Mouse (Mus musculus): Measurements from ENCODE around the gene Secisbp2l. TPM values are rescaled to one million over a fixed set of nuclear protein-coding genes. Genes with fewer than 3 reads are reported as not detected.
A peak's percentile ranks its signal among the peaks of the same experiment; 100 is the strongest.

Gene Secisbp2l
- polyA plus RNA-seq, 3 experiments from 2014 or later: 23.0 to 26.0 (median 24.1) TPM

GRCm38 (mm10) chr2:125783868-125784267 is 1.2 kb upstream of the Secisbp2l start:
- no peak for ATAC-seq

GRCm38 (mm10) chr2:125781978-125782718 is 522 bp downstream of the Secisbp2l start:
- ATAC-seq: peak; percentile 6

GRCm38 (mm10) chr2:125781006-125781405 is 1.7 kb downstream of the Secisbp2l start:
- no peak for ATAC-seq

- ATAC-seq: no peak
These were observed 4.3 kb downstream of the Secisbp2l start for GRCm38 (mm10) chr2:125778380-125778779.

DNA sequence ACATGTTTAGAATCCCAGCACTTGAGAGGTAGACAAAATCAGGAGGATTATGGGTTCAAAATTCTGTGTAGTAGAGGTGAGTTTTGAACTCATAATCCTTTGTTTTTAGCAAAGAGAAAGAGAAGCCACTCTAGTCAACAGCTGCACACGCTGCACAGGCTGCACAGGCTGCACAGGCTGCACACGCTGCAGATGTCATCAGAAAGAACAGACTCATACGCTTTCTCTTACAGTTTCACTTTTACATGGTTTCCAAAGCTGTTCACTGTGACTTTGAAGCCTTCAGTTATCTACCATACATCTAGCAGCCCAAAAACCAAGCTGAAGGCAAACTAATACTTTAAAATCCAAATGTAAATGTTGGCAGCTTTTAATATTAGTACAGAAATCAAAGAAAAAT is 5.7 kb downstream of the Secisbp2l start:
- ATAC-seq: peak; percentile 93

DNA sequence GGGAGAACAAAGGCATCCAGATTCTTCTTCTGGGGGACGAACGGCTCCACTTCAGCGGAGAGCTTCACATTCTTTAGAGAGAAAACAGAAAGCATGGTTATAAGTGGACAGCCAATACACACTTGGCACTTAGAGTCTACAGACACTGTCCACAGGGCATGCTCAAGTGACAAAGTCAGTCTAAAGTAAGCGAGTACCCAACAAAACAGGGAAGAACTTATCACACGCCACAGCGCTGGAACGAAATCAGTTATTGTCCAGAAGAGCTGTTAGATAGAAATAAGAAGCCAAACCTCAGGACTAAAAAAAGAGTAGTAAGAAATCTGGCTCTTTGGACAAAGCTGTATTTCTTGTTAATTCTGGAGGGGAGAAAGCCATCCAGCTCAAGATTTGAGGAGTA is 7.0 kb downstream of the Secisbp2l start:
- no peak for ATAC-seq

- no peak for ATAC-seq
These were observed 7.8 kb downstream of the Secisbp2l start for GRCm38 (mm10) chr2:125774846-125775245.

DNA sequence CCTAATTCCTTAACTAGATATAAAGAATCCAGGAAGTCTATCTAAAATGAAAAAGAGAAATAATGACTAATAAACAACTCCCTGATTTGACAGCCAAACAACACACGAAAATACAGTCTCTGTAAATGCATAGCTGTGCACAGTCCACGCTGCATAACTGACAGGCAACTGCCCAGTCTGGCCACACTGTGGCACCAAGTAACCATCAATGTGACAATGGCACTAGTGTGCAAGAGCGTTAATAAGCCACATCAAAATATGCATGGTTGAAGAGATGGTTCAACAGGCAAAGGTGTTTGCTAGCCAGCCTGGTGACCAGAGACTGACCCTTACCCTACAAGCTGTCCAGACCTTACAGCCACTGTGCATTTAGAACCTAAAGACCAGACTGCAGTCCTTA is 17.6 kb downstream of the Secisbp2l start:
- ATAC-seq: no peak

GRCm38 (mm10) chr2:125764531-125764930 is 18.1 kb downstream of the Secisbp2l start:
- ATAC-seq: no peak

- no peak for ATAC-seq
These were observed 33.3 kb downstream of the Secisbp2l start for GRCm38 (mm10) chr2:125749330-125749729.

DNA sequence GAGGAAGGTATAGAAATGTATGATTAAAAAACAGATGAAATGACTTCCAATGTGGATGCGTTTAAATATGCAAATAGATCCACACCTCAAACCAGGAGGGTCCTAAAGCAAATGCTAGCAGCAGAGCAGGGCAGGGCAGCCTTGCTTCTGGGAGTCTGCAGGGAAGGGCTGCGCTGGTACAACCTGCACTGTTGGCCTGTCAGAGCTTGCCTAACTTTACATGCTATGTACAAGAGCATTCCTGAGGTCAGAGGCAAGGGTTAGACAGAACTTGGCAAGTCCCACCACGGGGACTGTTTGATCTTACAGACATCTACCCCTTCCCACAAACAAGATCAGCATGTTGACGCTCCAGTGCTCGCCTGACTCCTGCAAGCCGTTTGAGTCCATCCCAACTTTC is 43.3 kb downstream of the Secisbp2l start:
- no peak for ATAC-seq

GRCm38 (mm10) chr2:125738718-125739117 is 44.0 kb downstream of the Secisbp2l start:
- no peak for ATAC-seq

DNA sequence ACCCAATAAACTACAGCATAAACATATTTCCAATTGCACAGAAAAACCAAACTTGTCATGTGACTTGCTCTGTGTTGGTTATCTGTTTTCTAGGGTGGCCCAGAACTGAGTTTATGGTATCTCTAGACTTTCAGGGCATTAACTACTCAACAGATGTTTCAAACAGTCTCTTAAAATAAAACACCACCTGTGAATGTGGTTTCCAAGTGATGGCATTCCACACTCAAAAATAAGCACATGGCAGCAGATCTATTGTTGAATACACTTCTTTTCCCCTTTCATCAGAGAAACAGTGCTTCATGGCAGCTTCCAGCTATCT is 46.7 kb downstream of the Secisbp2l start:
- ATAC-seq: no peak

DNA sequence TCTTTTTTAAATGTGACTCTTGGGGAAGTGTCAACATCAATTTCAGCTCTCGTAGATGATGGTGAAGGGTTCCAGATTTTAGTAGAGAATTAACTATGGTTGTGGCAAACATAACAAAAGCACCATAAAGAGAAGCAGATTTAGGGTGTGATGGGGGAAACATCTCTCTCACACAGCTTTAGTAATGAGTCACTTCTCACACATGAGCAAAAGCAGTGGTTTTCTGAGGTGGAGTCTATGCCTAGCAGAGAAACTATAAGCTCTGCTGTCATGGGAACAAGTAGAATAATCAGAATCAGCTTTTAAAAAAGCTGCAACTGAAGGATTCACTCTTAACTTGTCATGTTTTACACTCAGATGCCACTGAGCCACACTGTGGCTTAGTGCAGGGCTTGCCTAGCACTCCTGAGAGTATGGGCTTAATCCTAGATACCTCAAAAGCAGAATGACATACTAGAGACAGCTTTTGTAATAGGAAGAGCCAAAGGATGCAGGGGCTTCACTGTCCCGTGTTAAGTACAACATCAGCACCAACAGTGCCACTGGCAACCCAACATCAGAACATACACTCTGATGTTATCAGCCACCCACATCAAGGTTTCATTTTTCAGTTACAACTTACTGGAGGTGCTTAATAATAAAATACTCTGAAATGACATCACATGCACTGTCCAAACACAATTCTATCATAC is 47.2 kb downstream of the Secisbp2l start:
- ATAC-seq: peak; percentile 66

GRCm38 (mm10) chr2:125734741-125735140 is 47.9 kb downstream of the Secisbp2l start:
- no peak for ATAC-seq

GRCm38 (mm10) chr2:125731763-125732560 is 50.7 kb downstream of the Secisbp2l start:
- ATAC-seq: peak; percentile 71

- peak; percentile 72 for ATAC-seq
These were observed 58.0 kb downstream of the Secisbp2l start for GRCm38 (mm10) chr2:125724546-125725114.

GRCm38 (mm10) chr2:125724086-125724430 is 58.6 kb downstream of the Secisbp2l start, which contains the start of gene Shc4:
Gene Shc4, minus strand, starts transcription at chr2:125724148.
- peak; percentile 18 for ATAC-seq

GRCm38 (mm10) chr2:125723408-125724085 is 59.1 kb downstream of the Secisbp2l start:
- ATAC-seq: peak; percentile 32

- no peak for ATAC-seq
These were observed 59.6 kb downstream of the Secisbp2l start for GRCm38 (mm10) chr2:125723086-125723407.

- no peak for ATAC-seq
These were observed 66.1 kb downstream of the Secisbp2l start for GRCm38 (mm10) chr2:125716599-125716998.

DNA sequence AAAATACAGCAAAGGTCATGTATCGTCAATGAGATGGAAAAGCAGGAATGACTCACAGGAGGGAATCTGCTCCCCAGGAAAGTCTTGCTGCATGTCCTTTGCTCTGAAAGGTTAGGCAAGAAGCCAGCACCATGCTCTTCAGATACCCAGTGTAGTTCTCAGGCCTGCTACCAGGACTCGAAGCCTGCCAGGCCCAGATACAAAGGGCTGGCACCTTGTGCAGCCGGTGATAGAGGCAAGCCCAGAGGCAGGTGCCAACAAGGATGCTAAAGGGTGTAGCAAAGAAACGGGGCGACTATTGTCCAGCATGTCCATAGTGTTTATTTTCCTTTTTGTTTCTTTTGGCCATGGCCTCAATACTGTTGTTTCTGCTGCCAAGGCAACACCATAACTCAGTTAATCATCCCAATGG is 76.2 kb downstream of the Secisbp2l start:
- ATAC-seq: no peak
